Mouse (Mus musculus) T-cell, adult 66 days (primary cell): Measurements from ENCODE around the gene Gm3336. TPM values are rescaled to one million over a fixed set of nuclear protein-coding genes. Genes with fewer than 3 reads are reported as not detected.

ENCODE experiments used
- total RNA-seq, 2 experiments: library from RNA; stranded (reverse); gene quantifications; 3 replicates in 1 of 2; 4 replicates in 1 of 2; pipeline ENCODE4 v1.2.4; 2023

Gm3336 gene
- not detected for total RNA-seq

DNA sequence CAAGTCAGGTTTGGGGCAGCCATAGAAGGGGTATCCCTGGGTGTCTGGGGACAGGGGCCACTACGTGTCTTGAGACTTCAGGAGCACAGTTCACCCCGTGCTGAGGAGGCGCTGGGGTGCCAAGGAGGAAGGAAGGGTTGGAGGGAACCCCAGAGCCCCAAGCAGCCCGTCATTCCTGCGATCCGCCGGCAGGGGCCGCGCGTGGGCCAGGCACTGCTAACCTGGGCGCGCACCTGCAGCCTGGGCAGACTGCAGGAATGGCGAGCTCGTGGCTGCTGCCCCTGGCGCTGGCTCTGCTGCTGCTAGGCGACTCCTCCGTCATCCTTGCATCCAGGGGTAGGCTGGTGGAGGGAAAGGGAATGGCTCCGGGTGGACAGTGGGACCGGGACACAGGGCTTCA, at the start of gene Gm3336:
Gm3336 (plus strand) TSS at position 247 of the 400 bp plus-strand sequence.

GRCm38 (mm10) chr8:70673079-70673856, 45.1 kb upstream of the Gm3336 start, which contains the start of gene Lsm4:
Gene Lsm4 (plus strand): TSS chr8:70673248.

DNA sequence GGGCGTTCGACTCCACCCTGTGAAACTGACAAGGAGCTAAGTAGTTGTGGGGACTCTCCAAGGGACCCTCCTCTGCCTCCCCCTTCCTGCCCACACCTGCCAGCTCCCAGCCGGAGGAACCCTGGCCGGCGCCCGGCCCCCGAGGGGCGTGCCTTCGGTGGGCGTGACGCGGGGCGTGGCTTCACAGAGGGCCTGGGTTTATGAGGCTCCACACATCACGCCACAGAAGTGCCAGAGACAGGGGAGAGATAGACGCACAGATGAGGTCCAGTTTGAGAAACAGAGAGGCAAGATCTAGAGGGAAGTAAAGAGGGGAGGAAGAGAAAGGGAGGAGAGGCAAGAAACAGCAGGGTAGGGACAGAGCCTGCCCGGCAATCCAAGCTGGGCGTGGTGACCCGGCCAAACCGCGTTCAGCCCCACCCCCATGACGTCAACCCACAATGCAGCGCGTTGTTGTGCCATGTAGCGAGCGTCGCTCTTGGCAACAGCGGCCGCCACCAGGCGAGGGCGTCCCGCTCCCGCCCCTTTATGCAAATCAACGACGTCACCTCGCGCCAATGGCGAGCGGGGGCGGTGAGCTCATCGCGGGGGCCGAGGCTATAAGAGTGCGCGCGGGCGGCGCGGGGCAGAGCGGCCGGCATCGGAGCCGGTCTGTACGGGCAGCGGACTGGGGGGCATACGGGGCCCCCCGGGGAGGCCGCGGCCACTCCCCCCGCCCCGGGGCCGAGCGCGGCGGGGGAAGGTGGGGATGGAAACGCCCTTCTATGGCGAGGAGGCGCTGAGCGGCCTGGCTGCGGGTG, 19.8 kb upstream of the Gm3336 start, which contains the start of gene Jund:
Jund (plus strand) TSS at position 640 of the 800 bp plus-strand sequence.

DNA sequence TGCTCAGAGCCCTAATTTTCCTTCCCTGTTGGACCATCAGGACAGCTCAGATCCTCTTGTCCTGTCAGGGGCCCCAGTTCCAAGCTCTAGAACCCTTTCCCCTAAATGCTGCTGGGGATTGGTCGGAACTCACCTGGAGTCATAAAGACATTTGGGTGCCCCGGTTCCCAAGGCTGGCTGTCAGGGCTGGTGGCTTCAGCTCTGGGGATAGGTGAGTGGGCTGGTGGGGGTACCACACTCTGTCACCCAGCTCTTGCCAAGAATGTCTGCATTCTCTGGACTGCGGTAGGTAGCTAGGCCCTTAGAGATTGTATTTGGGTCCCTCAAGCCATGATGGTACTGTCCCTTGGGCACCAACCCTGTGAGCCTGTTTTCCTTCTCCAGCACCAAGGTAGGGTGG, 15.1 kb upstream of the Gm3336 start, which contains the start of gene Iqcn:
Iqcn (plus strand) TSS at position 171 of the 400 bp plus-strand sequence.

DNA sequence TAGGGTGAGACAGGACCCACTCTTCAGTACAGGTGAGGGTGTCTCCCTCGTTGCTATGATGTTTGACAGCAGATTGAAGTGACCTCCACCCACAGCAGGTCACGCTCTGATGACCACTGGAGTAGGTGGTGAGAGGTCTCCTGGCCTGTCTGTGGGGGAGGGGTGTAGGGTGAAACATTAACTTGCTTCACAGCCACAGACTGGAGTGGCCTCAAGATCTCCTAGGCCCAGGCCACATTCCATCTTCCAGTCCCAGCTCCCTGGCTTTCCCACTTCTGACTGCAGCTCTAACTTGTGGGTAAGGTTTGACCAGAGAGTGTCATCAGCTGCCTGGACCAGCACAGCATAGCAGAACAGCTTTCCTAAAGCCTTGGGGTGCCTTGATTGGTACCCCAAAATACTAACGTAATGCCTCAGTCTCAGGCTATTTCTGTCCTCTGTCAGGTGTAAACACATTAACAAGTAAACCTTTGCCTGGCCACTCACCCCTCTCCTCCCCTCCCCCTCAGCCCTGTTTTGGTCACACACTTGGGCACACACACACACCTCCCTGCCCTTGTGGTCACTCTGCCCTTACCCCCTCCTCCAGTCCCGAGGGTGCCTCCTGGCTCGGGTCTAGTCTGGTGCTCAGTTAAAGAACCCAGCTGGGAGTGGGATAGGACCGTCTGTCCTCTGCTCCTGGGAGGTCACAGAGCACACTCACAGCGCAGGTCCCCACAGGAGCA, 5.3 kb downstream of the Gm3336 start, which contains the start of gene Pde4c:
Pde4c (plus strand) TSS at position 235 of the 725 bp plus-strand sequence.

GRCm38 (mm10) chr8:70754043-70754870, 35.9 kb downstream of the Gm3336 start, which contains the start of gene Rab3a:
Gene Rab3a (plus strand): TSS chr8:70754679.

GRCm38 (mm10) chr8:70760775-70761406, 42.5 kb downstream of the Gm3336 start, which contains the start of gene Mpv17l2:
Gene Mpv17l2 (minus strand): TSS chr8:70760946.

Other genes starting within 250 kb of the Gm3336 start
- 10 to 100 TPM in 1 of 2 experiments, 1 to 10 TPM in 1; 9.8 to 10.7 TPM for gene Klhl26, start 241.6 kb upstream of the Gm3336 start, total RNA-seq
- gene Tmem59l, start 231.2 kb upstream of the Gm3336 start, total RNA-seq, result not detected
- not detected for gene Crlf1, start 225.4 kb upstream of the Gm3336 start, total RNA-seq
- 10 to 100 TPM; 64.4 to 64.7 TPM for gene Rex1bd, start 211.8 kb upstream of the Gm3336 start, total RNA-seq
- gene Uba52, start 207.7 kb upstream of the Gm3336 start, total RNA-seq, result 1,000 to 10,000 TPM; 3,558 to 3,776 TPM
- 100 to 1,000 TPM; 257 to 281 TPM for gene Fkbp8, start 190.8 kb upstream of the Gm3336 start, total RNA-seq
- gene Kxd1, start 190.6 kb upstream of the Gm3336 start, total RNA-seq, result 10 to 100 TPM; 57.3 to 61.1 TPM
- 10 to 100 TPM; 27.8 to 29.0 TPM for gene Ell, start 179.1 kb upstream of the Gm3336 start, total RNA-seq
- 10 to 100 TPM; 76.4 to 85.3 TPM for gene Isyna1, start 124.2 kb upstream of the Gm3336 start, total RNA-seq
- gene Ssbp4, start 109.7 kb upstream of the Gm3336 start, total RNA-seq, result 100 to 1,000 TPM in 1 of 2 experiments, 10 to 100 TPM in 1; 93.5 to 116 TPM
- gene Lrrc25, start 102.4 kb upstream of the Gm3336 start, total RNA-seq, result 1 to 10 TPM in 1 of 2 experiments, under 1 TPM in 1; 0.98 to 1.3 TPM
- gene Gdf15, start 86.1 kb upstream of the Gm3336 start, total RNA-seq, result not detected
- gene Pgpep1, start 58.2 kb upstream of the Gm3336 start, total RNA-seq, result 1 to 10 TPM; 2.6 to 3.7 TPM
- gene Lsm4, start 45.3 kb upstream of the Gm3336 start, total RNA-seq, result 100 to 1,000 TPM; 133 to 142 TPM
- gene Jund, start 19.6 kb upstream of the Gm3336 start, total RNA-seq, result 100 to 1,000 TPM; 758 to 827 TPM
- gene Iqcn, start 15.1 kb upstream of the Gm3336 start, total RNA-seq, result 1 to 10 TPM; 3.7 to 7.6 TPM
- gene Pde4c, start 5.2 kb downstream of the Gm3336 start, total RNA-seq, result under 1 TPM; 0.32 to 0.47 TPM
- 1 to 10 TPM; 6.0 to 6.4 TPM for gene Rab3a, start 36.1 kb downstream of the Gm3336 start, total RNA-seq
- gene Mpv17l2, start 42.4 kb downstream of the Gm3336 start, total RNA-seq, result 10 to 100 TPM; 20.7 to 25.0 TPM
- 10 to 100 TPM; 14.2 to 17.2 TPM for gene Pik3r2, start 58.2 kb downstream of the Gm3336 start, total RNA-seq
- 100 to 1,000 TPM; 188 to 190 TPM for gene Mast3, start 86.5 kb downstream of the Gm3336 start, total RNA-seq
- 10 to 100 TPM in 1 of 2 experiments, 1 to 10 TPM in 1; 8.1 to 19.1 TPM for gene Il12rb1, start 89.9 kb downstream of the Gm3336 start, total RNA-seq
- gene Arrdc2, start 121.2 kb downstream of the Gm3336 start, total RNA-seq, result 10 to 100 TPM; 36.5 to 42.1 TPM
- not detected for gene Kcnn1, start 144.7 kb downstream of the Gm3336 start, total RNA-seq
- 10 to 100 TPM; 36.5 to 43.1 TPM for gene Ccdc124, start 155.4 kb downstream of the Gm3336 start, total RNA-seq
- gene Slc5a5, start 174.2 kb downstream of the Gm3336 start, total RNA-seq, result not detected
- gene Rpl18a, start 178.9 kb downstream of the Gm3336 start, total RNA-seq, result 1,000 to 10,000 TPM; 4,919 to 4,946 TPM
- 10 to 100 TPM; 61.1 to 74.6 TPM for gene Map1s, start 187.4 kb downstream of the Gm3336 start, total RNA-seq